Mouse (Mus musculus) MEL (cell line): Measurements from ENCODE around the gene Rnf115. TPM values are rescaled to one million over a fixed set of nuclear protein-coding genes. Genes with fewer than 3 reads are reported as not detected.

Experiments used
- DNase-seq: peaks from one replicate; pipeline ENCODE4 v3.0.0; 2011; ENCODE audit warnings: low read depth, low spot score
- H3K27ac ChIP-seq: 2 replicates; pipeline ENCODE4 v1.5.1; 2012; ENCODE audit warnings: low read depth, mild to moderate bottlenecking, control low read depth, low read length, moderate library complexity; ENCODE audit not compliant: control insufficient read depth
- H3K27me3 ChIP-seq, 2 experiments: fragments of 150-350 bp in 1 of 2; sonication (generic) in 1 of 2; 2 replicates each; pipeline ENCODE4 v1.6.1; 2012; ENCODE audit warnings: low read length in 2 of 2, mild to moderate bottlenecking in 2 of 2, improper control_type of control experiment in 1 of 2, moderate library complexity in 1 of 2; ENCODE audit not compliant: insufficient read depth in 2 of 2, control insufficient read depth in 1 of 2
- H3K36me3 ChIP-seq, 2 experiments: 2 replicates each; pipeline ENCODE4 v1.6.1; 2012 to 2014; ENCODE audit warnings: low read length in 2 of 2, improper control_type of control experiment in 1 of 2, inconsistent platforms in 1 of 2, mild to moderate bottlenecking in 1 of 2; ENCODE audit not compliant: insufficient read depth in 2 of 2, control insufficient read depth in 1 of 2
- H3K4me1 ChIP-seq, 2 experiments: fragments of 150-350 bp in 1 of 2; sonication (generic) in 1 of 2; 2 replicates each; pipeline ENCODE4 v1.6.1; 2012; ENCODE audit warnings: low read length in 2 of 2, improper control_type of control experiment in 1 of 2, mild to moderate bottlenecking in 1 of 2; ENCODE audit not compliant: insufficient read depth in 2 of 2, control insufficient read depth in 1 of 2
- H3K4me3 ChIP-seq, 2 experiments: fragments of 150-350 bp in 1 of 2; sonication (generic) in 1 of 2; 2 replicates each; pipeline ENCODE4 v1.5.1; 2012; ENCODE audit warnings: low read depth in 2 of 2, low read length in 2 of 2, mild to moderate bottlenecking in 2 of 2, moderate library complexity in 2 of 2, control low read depth in 1 of 2, improper control_type of control experiment in 1 of 2; ENCODE audit not compliant: control insufficient read depth in 1 of 2, insufficient read depth in 1 of 2
- H3K79me2 ChIP-seq: 2 replicates; pipeline ENCODE4 v1.6.1; 2012; ENCODE audit warnings: mild to moderate bottlenecking, low read length, moderate library complexity; ENCODE audit not compliant: control insufficient read depth, poor library complexity, insufficient read depth
- H3K9ac ChIP-seq: 2 replicates; pipeline ENCODE4 v1.6.1; 2012; ENCODE audit warnings: low read depth, mild to moderate bottlenecking, control low read depth, low read length, moderate library complexity; ENCODE audit not compliant: control insufficient read depth, poor library complexity, severe bottlenecking
- H3K9me3 ChIP-seq: fragments of 150-350 bp; sonication (generic); replicated peaks from 2 replicates; pipeline ENCODE4 v1.6.1; 2012; ENCODE audit warnings: mild to moderate bottlenecking, low read length, improper control_type of control experiment, moderate library complexity; ENCODE audit not compliant: insufficient read depth
- CHD1 ChIP-seq: IDR thresholded peaks from 2 replicates; pipeline ENCODE4 v1.6.1; 2012; ENCODE audit warnings: low read depth, mild to moderate bottlenecking, inconsistent platforms, low read length, improper control_type of control experiment
- CTCF ChIP-seq, 3 experiments: IDR thresholded peaks in 2 of 3; conservative IDR thresholded peaks in 1 of 3; 2 replicates each; pipeline ENCODE4 v1.5.1; 2011 to 2012; ENCODE audit warnings: low read length in 3 of 3, low read depth in 2 of 3, mild to moderate bottlenecking in 2 of 3, improper control_type of control experiment in 1 of 3, inconsistent platforms in 1 of 3, mixed read lengths in 1 of 3, moderate library complexity in 1 of 3; ENCODE audit not compliant: control insufficient read depth in 1 of 3, insufficient read depth in 1 of 3, poor library complexity in 1 of 3, severe bottlenecking in 1 of 3
- E2F4 ChIP-seq: IDR thresholded peaks from 2 replicates; pipeline ENCODE4 v1.6.1; 2011; ENCODE audit warnings: low read depth, low read length, improper control_type of control experiment, borderline replicate concordance
- ELF1 ChIP-seq: IDR thresholded peaks from 2 replicates; pipeline ENCODE4 v1.6.1; 2014; ENCODE audit warnings: low read depth, mild to moderate bottlenecking, inconsistent platforms, low read length, improper control_type of control experiment, moderate library complexity
- EP300 ChIP-seq, 2 experiments: IDR thresholded peaks; 2 replicates each; pipeline ENCODE4 v1.6.1; 2011; ENCODE audit warnings: improper control_type of control experiment in 2 of 2, low read length in 2 of 2, low read depth in 1 of 2, mild to moderate bottlenecking in 1 of 2
- ETS1 ChIP-seq: IDR thresholded peaks from 2 replicates; pipeline ENCODE4 v1.6.1; 2012; ENCODE audit warnings: low read depth, mild to moderate bottlenecking, inconsistent platforms, low read length, improper control_type of control experiment, moderate library complexity
- GATA1 ChIP-seq: IDR thresholded peaks from 2 replicates; pipeline ENCODE4 v1.6.1; 2011; ENCODE audit warnings: low read depth, low read length, improper control_type of control experiment
- JUND ChIP-seq: IDR thresholded peaks from 2 replicates; pipeline ENCODE4 v1.6.1; 2011; ENCODE audit warnings: low read depth, mild to moderate bottlenecking, improper control_type of control experiment, low read length
- KAT2A ChIP-seq: conservative IDR thresholded peaks from 2 replicates; pipeline ENCODE4 v1.6.1; 2012; ENCODE audit warnings: low read depth, low read length, improper control_type of control experiment, inconsistent platforms
- MAZ ChIP-seq: IDR thresholded peaks from 2 replicates; pipeline ENCODE4 v1.6.1; 2012; ENCODE audit warnings: low read depth, mild to moderate bottlenecking, inconsistent platforms, low read length, improper control_type of control experiment
- MEF2A ChIP-seq: IDR thresholded peaks from 2 replicates; pipeline ENCODE4 v1.6.1; 2014; ENCODE audit warnings: low read depth, mild to moderate bottlenecking, inconsistent platforms, low read length, improper control_type of control experiment; ENCODE audit not compliant: poor library complexity, insufficient replicate concordance, severe bottlenecking; ENCODE audit errors: extremely low read depth
- MXI1 ChIP-seq: IDR thresholded peaks from 2 replicates; pipeline ENCODE4 v1.6.1; 2011; ENCODE audit warnings: mild to moderate bottlenecking, low read depth, low read length, improper control_type of control experiment
- MYB ChIP-seq: IDR thresholded peaks from 2 replicates; pipeline ENCODE4 v1.6.1; 2011; ENCODE audit warnings: mild to moderate bottlenecking, low read depth, low read length, improper control_type of control experiment
- MYC ChIP-seq: IDR thresholded peaks from 2 replicates; pipeline ENCODE4 v1.6.1; 2011; ENCODE audit warnings: low read depth, mild to moderate bottlenecking, low read length, improper control_type of control experiment, moderate library complexity
- NELFE ChIP-seq: IDR thresholded peaks from 2 replicates; pipeline ENCODE4 v1.6.1; 2011; ENCODE audit warnings: low read depth, low read length, improper control_type of control experiment
- POLR2A ChIP-seq, 2 experiments: IDR thresholded peaks; 2 replicates each; pipeline ENCODE4 v1.6.1; 2011 to 2012; ENCODE audit warnings: low read length in 2 of 2, mild to moderate bottlenecking in 2 of 2, control low read depth in 1 of 2, improper control_type of control experiment in 1 of 2, low read depth in 1 of 2, moderate library complexity in 1 of 2; ENCODE audit not compliant: control insufficient read depth in 1 of 2, insufficient read depth in 1 of 2, poor library complexity in 1 of 2
- POLR2AphosphoS5 ChIP-seq: IDR thresholded peaks from 2 replicates; pipeline ENCODE4 v1.6.1; 2012; ENCODE audit warnings: low read depth, borderline replicate concordance, mild to moderate bottlenecking, inconsistent platforms, low read length, moderate library complexity, mixed read lengths
- RAD21 ChIP-seq: IDR thresholded peaks from 2 replicates; pipeline ENCODE4 v1.6.1; 2011; ENCODE audit warnings: mild to moderate bottlenecking, low read depth, low read length, improper control_type of control experiment
- SIN3A ChIP-seq: IDR thresholded peaks from 2 replicates; pipeline ENCODE4 v1.6.1; 2012; ENCODE audit warnings: low read length, improper control_type of control experiment, inconsistent platforms
- TBP ChIP-seq: IDR thresholded peaks from 2 replicates; pipeline ENCODE4 v1.8.0; 2011; ENCODE audit warnings: low read depth, low read length, improper control_type of control experiment
- TCF12 ChIP-seq: IDR thresholded peaks from 2 replicates; pipeline ENCODE4 v1.6.1; 2014; ENCODE audit warnings: low read depth, mild to moderate bottlenecking, inconsistent platforms, low read length, improper control_type of control experiment, moderate library complexity
- UBTF ChIP-seq: IDR thresholded peaks from 2 replicates; pipeline ENCODE4 v1.6.1; 2012; ENCODE audit warnings: low read depth, mild to moderate bottlenecking, inconsistent platforms, low read length, improper control_type of control experiment, moderate library complexity, borderline replicate concordance; ENCODE audit not compliant: insufficient read depth
- ZC3H11A ChIP-seq: IDR thresholded peaks from 2 replicates; pipeline ENCODE4 v1.6.1; 2012; ENCODE audit warnings: low read depth, mild to moderate bottlenecking, inconsistent platforms, low read length, improper control_type of control experiment
- ZKSCAN1 ChIP-seq: IDR thresholded peaks from 2 replicates; pipeline ENCODE4 v1.6.1; 2012; ENCODE audit warnings: low read depth, mild to moderate bottlenecking, inconsistent platforms, low read length, improper control_type of control experiment, moderate library complexity
- ZMIZ1 ChIP-seq: IDR thresholded peaks from 2 replicates; pipeline ENCODE4 v1.6.1; 2012; ENCODE audit warnings: low read depth, mild to moderate bottlenecking, inconsistent platforms, low read length, improper control_type of control experiment, moderate library complexity
- ZNF384 ChIP-seq: IDR thresholded peaks from 2 replicates; pipeline ENCODE4 v1.6.1; 2012; ENCODE audit warnings: low read depth, mild to moderate bottlenecking, inconsistent platforms, low read length, improper control_type of control experiment
- polyA plus RNA-seq, 2 experiments: library from polyadenylated mRNA; stranded (reverse) in 1 of 2; unstranded in 1 of 2; fragments of >175 nt in 1 of 2; fragments of >200 nt in 1 of 2; gene quantifications; 2 replicates each; pipeline versions ENCODE4 v1.2.1 to v1.2.4; 2012; ENCODE audit warnings: low replicate concordance in 2 of 2, low read depth in 1 of 2; ENCODE audit not compliant: insufficient read length in 2 of 2, insufficient read depth in 1 of 2, missing spikeins in 1 of 2
- total RNA-seq: library from RNA; depleted of rRNA; stranded (reverse); fragments of 300-350 nt; gene quantifications from 2 replicates; pipeline ENCODE4 v1.2.3, GENCODE M21; 2012

The Rnf115 gene
- total and polyA plus RNA-seq, 3 experiments = 43.2 to 71.8 (median 66.1) TPM

- peak overlapping the region; percentile 68 for H3K9ac ChIP-seq
- H3K36me3 ChIP-seq = peaks cover 0 to 16% of the 10 kb centered on the region in 2 experiments; a peak in 2 of 4 replicates
- peak overlapping the region; percentile 47 for H3K27ac ChIP-seq
- H3K4me1 ChIP-seq = peaks cover 7 to 14% of the 10 kb centered on the region in 2 experiments; a peak in 3 of 4 replicates
- H3K4me3 ChIP-seq = peak overlapping the region; percentile 62 to 67
- peaks cover 0 to 3% of the 10 kb centered on the region in 2 experiments; a peak in 2 of 4 replicates for H3K27me3 ChIP-seq
- peak; percentile 88 for DNase-seq
- TF ChIP-seq GATA1 (peak; percentile 40; the same call in 1 of the 2 replicates), CTCF (IDR thresholded peaks at IDR 0.05 in 2 of 3, conservative IDR thresholded peaks at IDR 0.05 in 1 of 3; ENCODE audit: control insufficient read depth in 1 of 3, insufficient read depth in 1 of 3, low read depth in 2 of 3, low read length in 3 of 3, poor library complexity in 1 of 3, severe bottlenecking in 1 of 3) (no peak), POLR2A (IDR thresholded peaks at IDR 0.05; ENCODE audit: control insufficient read depth in 1 of 2, insufficient read depth in 1 of 2, low read depth in 1 of 2, low read length in 2 of 2, poor library complexity in 1 of 2) (peak in 1 of 2 experiments; percentile 53; a peak in 2 of 4 replicates), RAD21 (no peak), TBP (peak; percentile 65; the same call in 1 of the 2 replicates), MEF2A (no peak), NELFE (peak; percentile 35; the same call in 1 of the 2 replicates), MYC (0 out of 2 replicates have a peak, but pooled peaks have one; percentile 28), MAZ (no peak), ZC3H11A (no peak), POLR2AphosphoS5 (no peak), MYB (no peak)
- H3K9me3 ChIP-seq = no peaks in the 10 kb centered on the region
- no peaks in the 10 kb centered on the region; the same call in 1 of the 2 replicates for H3K79me2 ChIP-seq
These were observed 86.3 kb downstream of the Rnf115 start for GRCm38 (mm10) chr3:96813591-96814244.

- DNase-seq = no peak
These were observed 86.9 kb downstream of the Rnf115 start for GRCm38 (mm10) chr3:96814342-96814741.

More at GRCm38 (mm10) chr3:96814342-96814741, 86.9 kb downstream of the Rnf115 start:
- Histone ChIP-seq H3K4me1 (peaks cover 7 to 14% of the 10 kb centered on the region in 2 experiments; a peak in 3 of 4 replicates), H3K79me2 (no peaks in the 10 kb centered on the region; the same call in 1 of the 2 replicates), H3K36me3 (peaks cover 0 to 16% of the 10 kb centered on the region in 2 experiments; a peak in 2 of 4 replicates), H3K27ac (no peak overlapping the region), H3K9me3 (no peaks in the 10 kb centered on the region), H3K9ac (no peak overlapping the region), H3K4me3 (no peak overlapping the region), H3K27me3 (peaks cover 0 to 3% of the 10 kb centered on the region in 2 experiments; a peak in 2 of 4 replicates)
- TF ChIP-seq MXI1 (no peak), ZKSCAN1 (no peak), JUND (no peak), TBP (no peak), TCF12 (no peak), RAD21 (no peak), UBTF (no peak), SIN3A (no peak), ZNF384 (no peak), CHD1 (no peak), ETS1 (no peak), MYC (no peak), ZC3H11A (no peak), EP300 (IDR thresholded peaks at IDR 0.05; ENCODE audit: low read depth in 1 of 2, low read length in 2 of 2) (no peak), ZMIZ1 (no peak), NELFE (no peak), KAT2A (no peak), E2F4 (no peak), ELF1 (no peak)
